Mouse (Mus musculus) myocyte (in vitro differentiated cells): Measurements from ENCODE around the gene Ank3. TPM values are rescaled to one million over a fixed set of nuclear protein-coding genes. Genes with fewer than 3 reads are reported as not detected.
A peak's percentile ranks its signal among the peaks of the same experiment; 100 is the strongest.

ENCODE experiments used
- H3K27me3 ChIP-seq: one replicate; pipeline ENCODE4 v1.6.1; 2011; ENCODE audit not compliant: control insufficient read depth, insufficient read depth, insufficient read length
- H3K36me3 ChIP-seq: one replicate; pipeline ENCODE4 v1.6.1; 2011; ENCODE audit not compliant: control insufficient read depth, insufficient read depth
- H3K4me2 ChIP-seq: one replicate; pipeline ENCODE4 v1.6.1; 2011; ENCODE audit warnings: low read depth, control low read depth
- H3K4me3 ChIP-seq: one replicate; pipeline ENCODE4 v1.5.1; 2011; ENCODE audit warnings: mild to moderate bottlenecking, control low read depth, moderate library complexity
- H3K79me2 ChIP-seq: one replicate; pipeline ENCODE4 v1.6.1; 2011; ENCODE audit not compliant: control insufficient read depth, insufficient read depth
- H3ac ChIP-seq: one replicate; pipeline ENCODE4 v1.6.1; 2011; ENCODE audit not compliant: control insufficient read depth, insufficient read length
- CEBPB ChIP-seq: IDR thresholded peaks from 2 replicates; pipeline ENCODE4 v1.6.1; 2011; ENCODE audit warnings: mild to moderate bottlenecking, moderate library complexity; ENCODE audit not compliant: poor library complexity, insufficient read depth, severe bottlenecking
- E2F4 ChIP-seq: IDR thresholded peaks from one replicate; pipeline ENCODE4 v1.6.1; 2011; ENCODE audit warnings: mild to moderate bottlenecking, control low read depth, moderate library complexity; ENCODE audit not compliant: insufficient read depth
- MAX ChIP-seq: IDR thresholded peaks from one replicate; pipeline ENCODE4 v1.6.1; 2011; ENCODE audit warnings: low read depth, mild to moderate bottlenecking, control low read depth
- MYOD1 ChIP-seq, 3 experiments: IDR thresholded peaks; one replicate each; pipeline ENCODE4 v1.6.1; 2011; ENCODE audit warnings: control low read depth in 2 of 3, low read depth in 2 of 3, mild to moderate bottlenecking in 2 of 3, moderate library complexity in 1 of 3; ENCODE audit not compliant: insufficient read length in 2 of 3, control insufficient read depth in 1 of 3
- MYOG ChIP-seq, 3 experiments: IDR thresholded peaks; one replicate each; pipeline ENCODE4 v1.6.1; 2011; ENCODE audit warnings: control low read depth in 2 of 3, low read depth in 2 of 3, mild to moderate bottlenecking in 2 of 3; ENCODE audit not compliant: insufficient read length in 2 of 3, control insufficient read depth in 1 of 3, insufficient read depth in 1 of 3
- POLR2A ChIP-seq: IDR thresholded peaks from one replicate; pipeline ENCODE4 v1.6.1; 2011; ENCODE audit warnings: low read depth, mild to moderate bottlenecking, control low read depth, moderate library complexity; ENCODE audit not compliant: insufficient read length
- POLR2AphosphoS2 ChIP-seq: IDR thresholded peaks from one replicate; pipeline ENCODE4 v1.6.1; 2011; ENCODE audit warnings: low read depth, control low read depth; ENCODE audit not compliant: insufficient read length
- REST ChIP-seq: IDR thresholded peaks from one replicate; pipeline ENCODE4 v1.6.1; 2011; ENCODE audit warnings: mild to moderate bottlenecking, control low read depth, moderate library complexity; ENCODE audit not compliant: insufficient read depth, insufficient read length
- SRF ChIP-seq: IDR thresholded peaks from one replicate; pipeline ENCODE4 v1.6.1; 2011; ENCODE audit warnings: low read depth; ENCODE audit not compliant: control insufficient read depth, insufficient read length
- TCF12 ChIP-seq: IDR thresholded peaks from one replicate; pipeline ENCODE4 v1.6.1; 2011; ENCODE audit warnings: mild to moderate bottlenecking, control low read depth; ENCODE audit not compliant: poor library complexity, insufficient read depth, severe bottlenecking
- TCF3 ChIP-seq: IDR thresholded peaks from one replicate; pipeline ENCODE4 v1.6.1; 2011; ENCODE audit warnings: low read depth, control low read depth; ENCODE audit not compliant: insufficient read length
- USF1 ChIP-seq: IDR thresholded peaks from one replicate; pipeline ENCODE4 v1.6.1; 2011; ENCODE audit warnings: low read depth, mild to moderate bottlenecking, control low read depth, moderate library complexity
- polyA plus RNA-seq: library from polyadenylated mRNA; unstranded; fragments of >200 nt; fragmentation: generic; extraction: Trizol; gene quantifications from one replicate; pipeline ENCODE4 v1.2.1, GENCODE M21; 2012; ENCODE audit warnings: missing spikeins

The Ank3 gene
- polyA plus RNA-seq, 1 experiment = 5.5 TPM

GRCm38 (mm10) chr10:69645929-69646328 lies 247.4 kb downstream of the Ank3 start:
- TF ChIP-seq SRF = no peak
- no peak for TF ChIP-seq MYOD1 (IDR thresholded peaks at IDR 0.05; ENCODE audit: control insufficient read depth in 1 of 3, insufficient read length in 2 of 3, low read depth in 2 of 3)
- TF ChIP-seq MAX = no peak
- no peak for TF ChIP-seq E2F4
- no peak for TF ChIP-seq POLR2A
- no peak for TF ChIP-seq TCF3
- TF ChIP-seq REST = no peak
- TF ChIP-seq MYOG (IDR thresholded peaks at IDR 0.05; ENCODE audit: control insufficient read depth in 1 of 3, insufficient read depth in 1 of 3, insufficient read length in 2 of 3, low read depth in 2 of 3) = no peak
- TF ChIP-seq CEBPB = no peak
- TF ChIP-seq TCF12 = no peak
- TF ChIP-seq POLR2AphosphoS2 = no peak
- no peak for TF ChIP-seq USF1
- Histone ChIP-seq H3ac (no peak overlapping the region), H3K79me2 (no peaks in the 10 kb centered on the region), H3K36me3 (no peaks in the 10 kb centered on the region), H3K4me3 (no peak overlapping the region), H3K4me2 (no peak overlapping the region), H3K27me3 (no peaks in the 10 kb centered on the region)

DNA sequence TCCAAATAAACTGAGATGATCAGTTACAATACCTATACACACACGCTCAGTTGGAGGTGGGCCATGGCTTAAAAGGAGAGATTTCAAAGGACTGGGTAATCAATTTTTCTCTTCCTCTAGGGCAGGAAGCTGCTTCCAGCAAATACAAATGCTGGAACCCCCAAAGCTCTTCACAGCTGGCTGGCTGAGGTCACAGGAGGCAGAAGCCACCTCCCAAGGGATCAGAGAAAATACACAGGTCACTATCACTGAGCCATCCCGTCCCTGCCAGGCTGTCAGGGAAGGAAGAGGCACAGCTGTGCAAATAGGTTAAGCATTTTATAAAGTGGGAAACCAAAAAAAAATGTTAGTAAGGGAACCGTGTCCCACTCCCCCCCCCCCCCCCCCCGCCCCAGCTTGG lies 251.5 kb downstream of the Ank3 start:
- H3K4me2 ChIP-seq = no peak overlapping the region
- no peaks in the 10 kb centered on the region for H3K79me2 ChIP-seq
- no peak overlapping the region for H3K4me3 ChIP-seq
- no peaks in the 10 kb centered on the region for H3K27me3 ChIP-seq
- no peaks in the 10 kb centered on the region for H3K36me3 ChIP-seq
- H3ac ChIP-seq = no peak overlapping the region
- no peak for TF ChIP-seq CEBPB
- no peak for TF ChIP-seq TCF3
- no peak for TF ChIP-seq POLR2A
- TF ChIP-seq POLR2AphosphoS2 = no peak
- TF ChIP-seq MYOD1 (IDR thresholded peaks at IDR 0.05; ENCODE audit: control insufficient read depth in 1 of 3, insufficient read length in 2 of 3, low read depth in 2 of 3) = no peak

- no peaks in the 10 kb centered on the region for H3K79me2 ChIP-seq
- H3K36me3 ChIP-seq = no peaks in the 10 kb centered on the region
- no peak overlapping the region for H3ac ChIP-seq
- peak overlapping the region; percentile 8 for H3K4me2 ChIP-seq
- H3K4me3 ChIP-seq = no peak overlapping the region
- TF ChIP-seq REST = no peak
- TF ChIP-seq TCF3 = no peak
- 0 out of 2 replicates have a peak, but pooled peaks have one; percentile 1 for TF ChIP-seq CEBPB
- no peak for TF ChIP-seq POLR2AphosphoS2
- no peak for TF ChIP-seq USF1
- TF ChIP-seq TCF12 = no peak
- no peak for TF ChIP-seq MYOG (IDR thresholded peaks at IDR 0.05; ENCODE audit: control insufficient read depth in 1 of 3, insufficient read depth in 1 of 3, insufficient read length in 2 of 3, low read depth in 2 of 3)
- H3K27me3 ChIP-seq = no peaks in the 10 kb centered on the region
Measured at GRCm38 (mm10) chr10:69652660-69653059, 254.1 kb downstream of the Ank3 start.

DNA sequence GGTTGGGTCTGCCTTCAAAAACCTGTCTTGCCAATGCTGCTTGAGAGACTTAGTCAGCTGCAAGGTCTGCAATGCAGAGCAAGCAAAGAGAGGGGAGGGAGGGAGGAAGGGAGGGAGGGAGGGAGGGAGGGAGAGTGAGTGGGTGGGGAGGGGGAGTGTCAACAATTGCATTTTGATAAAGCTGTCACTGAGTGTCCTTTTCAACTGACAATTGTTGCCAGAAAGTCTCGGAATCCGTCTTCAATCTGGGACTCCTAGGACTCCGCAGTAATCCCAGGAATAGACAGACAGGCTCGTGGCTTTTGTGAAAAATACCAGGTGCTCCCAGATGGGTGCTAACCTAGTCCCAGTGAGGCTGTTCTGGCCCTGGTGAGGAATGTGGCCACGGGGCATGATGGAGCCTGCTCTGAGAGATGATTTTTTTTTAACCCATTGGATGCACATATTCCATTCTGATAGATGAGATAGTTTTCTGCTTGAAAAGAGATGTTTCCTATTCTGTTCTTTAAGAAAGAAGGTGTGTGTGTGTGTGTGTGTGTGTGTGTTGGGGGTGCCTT lies 254.6 kb downstream of the Ank3 start:
- no peak for TF ChIP-seq MYOG (IDR thresholded peaks at IDR 0.05; ENCODE audit: control insufficient read depth in 1 of 3, insufficient read depth in 1 of 3, insufficient read length in 2 of 3, low read depth in 2 of 3)
- no peak for TF ChIP-seq TCF3
- TF ChIP-seq TCF12 = no peak
- no peak for TF ChIP-seq POLR2AphosphoS2
- no peak for TF ChIP-seq E2F4
- no peak for TF ChIP-seq MYOD1 (IDR thresholded peaks at IDR 0.05; ENCODE audit: control insufficient read depth in 1 of 3, insufficient read length in 2 of 3, low read depth in 2 of 3)
- no peak for TF ChIP-seq SRF
- no peak for TF ChIP-seq MAX
- TF ChIP-seq CEBPB = no peak
- no peak for TF ChIP-seq REST
- TF ChIP-seq USF1 = no peak
- TF ChIP-seq POLR2A = no peak
- no peak overlapping the region for H3K4me2 ChIP-seq

DNA sequence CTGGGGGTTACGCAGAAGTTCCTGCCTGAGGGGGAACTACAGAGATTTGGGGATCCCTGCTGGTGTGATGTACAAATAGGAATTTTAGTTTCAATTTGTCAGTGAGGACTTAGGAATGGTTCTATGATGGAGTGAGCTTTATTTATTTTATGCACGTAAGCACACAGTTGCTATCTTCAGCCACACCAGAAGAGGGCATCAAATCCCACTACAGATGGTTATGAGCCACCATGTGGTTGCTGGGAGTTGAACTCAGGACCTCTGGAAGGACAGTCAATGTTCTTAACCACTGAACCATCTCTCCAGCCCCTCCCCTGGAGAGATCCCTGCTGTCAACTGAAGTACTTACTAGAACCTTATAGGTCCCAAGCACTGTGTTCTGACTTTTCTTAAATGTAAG lies 255.6 kb downstream of the Ank3 start:
- Histone ChIP-seq H3K27me3 (no peaks in the 10 kb centered on the region), H3K36me3 (no peaks in the 10 kb centered on the region), H3K79me2 (no peaks in the 10 kb centered on the region), H3K4me3 (no peak overlapping the region), H3K4me2 (peak overlapping the region; percentile 71), H3ac (no peak overlapping the region)
- no peak for TF ChIP-seq TCF12
- no peak for TF ChIP-seq CEBPB
- no peak for TF ChIP-seq TCF3
- no peak for TF ChIP-seq POLR2A
- no peak for TF ChIP-seq REST
- TF ChIP-seq MYOD1 (IDR thresholded peaks at IDR 0.05; ENCODE audit: control insufficient read depth in 1 of 3, insufficient read length in 2 of 3, low read depth in 2 of 3) = no peak
- TF ChIP-seq USF1 = no peak
- TF ChIP-seq POLR2AphosphoS2 = no peak
- TF ChIP-seq MYOG (IDR thresholded peaks at IDR 0.05; ENCODE audit: control insufficient read depth in 1 of 3, insufficient read depth in 1 of 3, insufficient read length in 2 of 3, low read depth in 2 of 3) = no peak
- TF ChIP-seq SRF = no peak
- TF ChIP-seq E2F4 = no peak
- no peak for TF ChIP-seq MAX

More for the DNA sequence above, 254.6 kb downstream of the Ank3 start:
- H3K36me3 ChIP-seq = no peaks in the 10 kb centered on the region
- no peak overlapping the region for H3K4me3 ChIP-seq
- H3ac ChIP-seq = no peak overlapping the region
- no peaks in the 10 kb centered on the region for H3K27me3 ChIP-seq
- no peaks in the 10 kb centered on the region for H3K79me2 ChIP-seq
